Mouse (Mus musculus) MEL-GATA-1-ER (cell line): ENCODE data around the gene Qpct.

Experiments
- DNase-seq: peaks from one replicate; pipeline ENCODE4 v3.0.0-alpha.2; 2012; ENCODE audit warnings: low read depth; ENCODE audit errors: extremely low read depth

The Qpct gene

DNA sequence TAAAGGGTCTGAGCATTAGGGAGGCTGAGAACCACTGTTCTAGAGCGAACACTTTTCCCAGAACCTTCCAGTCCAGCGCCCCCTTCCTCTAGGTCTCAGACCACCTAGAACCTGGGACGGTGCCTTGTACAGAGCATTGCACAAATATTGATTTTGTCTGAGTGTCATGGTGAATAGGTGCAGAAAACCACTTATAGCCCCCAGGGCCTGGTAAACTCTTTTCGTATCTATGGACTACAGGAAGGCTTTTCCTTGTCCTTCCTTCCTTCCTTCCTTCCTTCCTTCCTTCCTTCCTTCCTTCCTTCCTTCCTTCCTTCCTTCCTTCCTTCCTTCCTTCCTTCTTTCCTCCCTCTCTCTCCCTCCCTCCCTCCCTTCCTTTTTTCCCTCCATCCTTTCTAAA lies at the start of gene Qpct:
Gene Qpct, plus strand, starts transcription at position 301 of the 400 bp plus-strand sequence.
- DNase-seq: no peak

DNA sequence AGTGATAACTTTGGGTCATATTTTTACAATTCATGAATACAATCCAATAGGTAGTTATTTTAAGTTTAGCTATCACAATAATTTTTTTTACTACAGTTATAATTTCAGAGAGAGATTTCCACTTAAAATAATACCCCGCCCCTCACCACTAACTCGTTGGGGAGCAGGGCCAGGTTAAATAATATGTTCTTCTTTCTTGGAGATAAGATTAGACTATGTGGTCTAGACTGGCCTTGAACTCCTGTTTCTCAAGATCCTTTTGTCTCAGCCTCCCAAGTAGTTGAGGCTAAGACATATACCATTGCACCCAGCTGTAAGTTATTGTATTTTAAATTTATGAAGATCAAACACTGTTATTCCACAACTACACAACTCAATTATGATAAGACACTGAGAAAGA lies 38.1 kb upstream of the Qpct start:
- no peak for DNase-seq

GRCm38 (mm10) chr17:79014911-79015685 lies 36.6 kb upstream of the Qpct start:
- DNase-seq: no peak

GRCm38 (mm10) chr17:79015831-79016230 lies 35.9 kb upstream of the Qpct start:
- DNase-seq: no peak

DNA sequence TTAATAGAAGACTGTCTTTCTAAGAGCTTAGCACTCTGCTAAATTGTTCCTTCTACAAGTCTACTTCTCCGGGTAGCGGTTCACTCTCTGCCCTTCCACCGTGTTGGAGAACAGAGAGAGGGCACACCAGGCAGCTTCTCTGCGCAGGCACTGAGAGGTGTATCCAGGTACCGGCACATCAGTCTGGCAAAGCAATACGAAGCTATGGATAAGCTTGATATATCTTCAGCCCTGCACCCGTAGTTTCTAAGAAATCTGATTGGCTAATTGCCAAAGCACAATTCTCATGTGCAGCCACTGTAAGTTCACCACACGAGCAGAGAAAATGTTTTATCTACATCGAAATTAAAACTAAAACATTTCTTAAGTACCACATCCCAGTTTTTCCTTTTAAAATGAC lies 33.3 kb upstream of the Qpct start:
- DNase-seq: no peak

GRCm38 (mm10) chr17:79019726-79020207 lies 31.9 kb upstream of the Qpct start:
- DNase-seq: no peak

- DNase-seq: no peak
Observed at GRCm38 (mm10) chr17:79020208-79020983, 31.3 kb upstream of the Qpct start, which contains the start of gene Prkd3. Gene Prkd3 (minus strand): TSS chr17:79020816.

GRCm38 (mm10) chr17:79020984-79021335 lies 30.7 kb upstream of the Qpct start:
- no peak for DNase-seq

GRCm38 (mm10) chr17:79022746-79023145 lies 29.0 kb upstream of the Qpct start:
- DNase-seq: no peak

GRCm38 (mm10) chr17:79024544-79024943 lies 27.2 kb upstream of the Qpct start:
- no peak for DNase-seq

DNA sequence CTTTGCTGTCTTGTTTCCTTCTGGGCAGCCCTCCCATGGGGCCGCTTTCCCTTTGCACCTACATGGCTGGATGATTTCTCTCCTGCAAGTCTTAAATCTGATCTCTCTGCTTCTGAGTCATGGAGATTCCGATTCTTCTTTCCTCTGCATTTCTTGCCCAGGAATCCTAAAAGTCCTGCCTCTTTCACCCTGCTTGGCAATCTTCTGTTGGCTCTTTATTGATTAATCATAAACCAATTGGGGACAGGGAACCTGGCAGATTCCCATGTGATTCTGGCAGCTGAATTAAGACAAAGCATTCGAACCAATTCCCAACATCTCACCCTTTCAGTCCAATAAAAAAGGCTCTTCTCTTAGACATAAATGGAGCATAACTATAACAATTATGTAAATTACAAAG lies 22.5 kb upstream of the Qpct start:
- no peak for DNase-seq

- no peak for DNase-seq
Observed at GRCm38 (mm10) chr17:79031569-79031968, 20.1 kb upstream of the Qpct start.

DNA sequence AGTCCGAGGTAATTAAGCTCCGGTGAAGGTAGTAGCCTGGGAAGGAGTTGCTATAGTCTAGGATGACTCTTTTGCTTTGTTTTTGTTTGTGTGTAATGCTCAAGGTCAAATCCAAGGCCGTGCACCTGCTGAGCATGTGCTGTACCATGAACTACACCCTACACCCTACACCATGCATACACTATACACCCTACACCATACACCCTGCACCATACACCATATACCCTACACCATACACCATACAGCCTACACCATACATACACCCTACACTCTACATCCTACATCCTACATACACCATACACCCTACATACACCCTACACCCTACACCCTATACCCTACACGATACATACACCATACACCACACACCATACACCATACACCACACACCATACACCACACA lies 18.9 kb upstream of the Qpct start:
- no peak for DNase-seq

DNA sequence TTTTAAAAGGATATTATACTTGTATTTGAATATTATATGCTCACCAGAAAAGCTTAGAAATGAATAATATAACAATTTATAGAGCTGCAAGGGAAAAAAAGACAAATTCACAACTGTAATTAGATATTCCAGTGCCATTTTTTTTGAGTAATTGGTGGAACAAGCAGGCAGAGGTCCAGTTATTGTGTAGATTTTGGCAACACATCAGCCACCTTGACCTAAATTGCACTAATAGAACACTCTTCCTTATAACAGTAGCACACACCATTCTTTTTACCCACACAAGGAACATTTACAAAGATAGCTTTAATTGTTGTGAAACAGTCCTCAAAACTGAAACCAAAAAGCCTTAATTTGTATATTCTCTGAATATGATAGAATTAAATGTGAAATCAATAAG lies 12.0 kb upstream of the Qpct start:
- no peak for DNase-seq

- DNase-seq: no peak
Observed at GRCm38 (mm10) chr17:79043705-79044104, 8.0 kb upstream of the Qpct start.

- no peak for DNase-seq
Observed at GRCm38 (mm10) chr17:79052088-79052812, 544 bp downstream of the Qpct start.

GRCm38 (mm10) chr17:79058271-79058670 lies 6.6 kb downstream of the Qpct start:
- no peak for DNase-seq

DNA sequence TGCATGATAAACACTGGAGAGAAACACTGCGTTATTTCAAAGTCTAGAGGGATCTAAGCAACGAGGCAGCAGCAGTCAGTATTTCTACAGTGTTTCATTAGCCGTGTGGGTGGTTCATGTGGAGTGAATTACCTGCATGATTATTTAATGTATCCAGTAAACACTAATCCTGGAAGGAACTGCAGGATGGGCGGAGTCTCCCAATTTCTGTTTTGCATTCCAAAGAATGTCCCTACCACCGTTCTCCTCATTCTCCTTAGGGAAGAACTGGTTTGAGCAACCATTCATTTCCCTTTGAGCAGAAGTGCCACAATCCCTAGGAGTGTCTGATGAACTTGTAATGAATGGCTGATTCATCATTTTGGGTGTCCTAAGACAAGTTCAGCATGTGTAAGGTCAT lies 8.5 kb downstream of the Qpct start:
- DNase-seq: no peak

DNA sequence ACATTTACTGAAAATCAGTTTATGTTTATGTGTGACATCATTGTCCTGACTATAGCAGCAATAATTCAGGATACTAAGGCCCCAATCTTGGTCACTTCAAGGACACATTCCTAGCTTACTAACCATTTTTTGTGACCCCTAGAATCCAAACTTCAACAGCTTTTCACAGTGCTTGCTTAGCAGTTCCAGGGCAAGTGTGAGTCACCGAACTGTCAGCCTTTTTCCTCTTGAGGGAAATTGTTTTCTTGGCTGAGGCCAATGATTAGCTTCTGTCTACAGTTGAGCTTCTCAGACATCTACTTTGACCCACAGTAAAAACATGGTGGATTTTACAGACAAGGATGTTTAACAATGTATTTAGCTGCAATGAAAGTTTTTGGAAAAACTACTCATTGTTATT lies 12.5 kb downstream of the Qpct start:
- DNase-seq: no peak

DNA sequence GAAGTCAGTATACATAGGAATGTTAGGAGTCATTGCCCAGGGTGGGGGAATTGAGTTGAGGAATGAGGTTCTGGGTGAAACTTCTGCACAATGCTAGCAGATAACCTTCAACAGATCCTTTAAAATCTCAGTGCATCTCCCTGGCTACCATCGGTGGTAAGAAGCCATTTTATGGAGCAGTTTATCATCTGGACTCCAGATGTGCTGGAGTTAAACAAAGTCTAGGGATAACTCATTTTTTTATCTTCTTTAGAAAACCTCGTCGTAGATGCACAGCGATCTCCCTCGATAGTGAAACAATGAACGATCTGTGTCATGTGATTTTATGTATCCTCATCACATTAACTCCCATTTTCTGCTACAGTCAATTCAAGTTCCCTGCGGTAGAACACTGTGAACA lies 16.9 kb downstream of the Qpct start:
- no peak for DNase-seq

DNA sequence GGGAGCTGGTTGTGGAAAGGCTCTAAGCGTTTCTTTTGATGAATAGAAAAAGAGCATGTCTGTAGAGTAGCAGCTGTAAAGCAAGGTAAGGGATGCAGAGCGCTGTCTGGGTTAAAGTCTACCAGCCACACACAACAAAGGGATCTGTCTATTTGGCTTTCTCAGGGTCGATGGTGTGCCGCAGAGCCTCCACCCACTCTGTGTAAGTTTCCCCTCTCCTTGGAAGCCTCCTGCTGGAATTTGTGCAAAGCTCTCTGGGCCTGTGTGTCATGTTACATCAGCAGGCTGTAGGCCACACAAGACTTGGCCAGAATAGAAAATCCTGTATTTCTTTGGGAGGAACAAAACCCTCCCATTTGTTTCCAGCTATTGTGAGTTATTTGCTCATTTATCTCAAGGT lies 17.3 kb downstream of the Qpct start:
- DNase-seq: no peak
